Mouse (Mus musculus): Measurements from ENCODE around the gene Csn1s1. TPM values are rescaled to one million over a fixed set of nuclear protein-coding genes. Genes with fewer than 3 reads are reported as not detected.
A peak's percentile ranks its signal among the peaks of the same experiment; 100 is the strongest.

Csn1s1 gene
- total RNA-seq (2022): not detected

GRCm38 (mm10) chr5:87665908-87666307 lies at the start of gene Csn1s1:
TSS of gene Csn1s1 (plus strand) at chr5:87666208.
- no peak for DNase-seq

DNA sequence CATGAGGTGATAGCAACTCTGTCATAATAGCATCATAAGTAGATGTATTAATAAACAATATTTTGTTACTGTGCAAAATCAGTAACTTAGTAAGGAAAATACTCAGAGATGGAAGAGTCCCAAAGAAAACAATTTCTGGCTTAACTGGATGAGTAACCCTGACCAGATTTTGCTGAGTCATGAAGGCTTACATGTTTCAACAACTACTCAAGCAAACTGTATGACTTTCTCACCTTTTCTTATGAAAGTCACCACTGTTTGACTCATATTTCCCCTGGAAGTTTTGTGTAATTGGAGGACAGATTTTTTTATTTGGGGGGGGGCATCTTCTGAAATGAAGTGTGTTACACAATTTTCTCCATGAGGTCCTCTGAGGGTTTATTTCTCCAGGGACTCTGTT lies 43.3 kb upstream of the Csn1s1 start:
- DNase-seq: no peak

GRCm38 (mm10) chr5:87642787-87643186 lies 23.2 kb upstream of the Csn1s1 start:
- DNase-seq: peak; percentile 6

DNA sequence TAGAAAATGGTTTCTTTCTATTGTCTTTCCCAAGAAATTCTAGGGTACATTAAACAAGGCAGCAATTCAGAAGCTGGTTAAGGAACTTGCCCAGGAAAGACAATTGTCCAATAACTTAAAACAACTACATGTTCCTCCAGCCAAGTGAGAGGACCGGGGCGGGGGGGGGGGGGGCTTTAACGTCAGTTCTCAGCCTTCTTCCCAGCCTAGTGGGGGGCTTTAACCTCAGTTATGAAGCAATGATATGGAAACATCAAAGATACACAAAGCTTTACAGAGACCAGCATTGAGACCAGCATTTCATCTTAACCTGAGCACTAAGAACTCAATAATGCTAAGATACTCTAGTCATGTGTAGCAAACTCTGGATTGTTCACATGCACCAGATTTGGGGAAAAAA lies 33.5 kb downstream of the Csn1s1 start, which contains the start of gene Csn2:
Gene Csn2 (minus strand): TSS at position 101 of the 400 bp plus-strand sequence.
- DNase-seq: no peak

- no peak for DNase-seq
Observed at GRCm38 (mm10) chr5:87705891-87706290, 39.9 kb downstream of the Csn1s1 start.

Other genes starting within 250 kb of the Csn1s1 start
- under 1 TPM in 1 of 4 experiments, not detected in 3; 0.16 TPM for gene Ugt2b38, start 242.0 kb upstream of the Csn1s1 start, total RNA-seq (2022)
- under 1 TPM in 1 of 4 experiments, not detected in 3; 0.52 TPM for gene Ugt2a2, start 183.9 kb upstream of the Csn1s1 start, total RNA-seq (2022)
- not detected for gene Gm43638, start 179.4 kb upstream of the Csn1s1 start, total RNA-seq (2022)
- not detected for gene Ugt2a1, start 175.3 kb upstream of the Csn1s1 start, total RNA-seq (2022)
- not detected for gene Sult1b1, start 128.0 kb upstream of the Csn1s1 start, total RNA-seq (2022)
- gene Sult1d1, start 97.2 kb upstream of the Csn1s1 start, total RNA-seq (2022): under 1 TPM in 1 of 4 experiments, not detected in 3; 0.11 TPM
- gene Sult1e1, start 74.6 kb upstream of the Csn1s1 start, total RNA-seq (2022): 1 to 10 TPM in 3 of 4 experiments, under 1 TPM in 1; 0.98 to 5.8 (median 1.9) TPM
- not detected for gene Csn2, start 33.4 kb downstream of the Csn1s1 start, total RNA-seq (2022)
- gene Csn1s2a, start 108.4 kb downstream of the Csn1s1 start, total RNA-seq (2022): not detected
- not detected for gene Csn1s2b, start 141.9 kb downstream of the Csn1s1 start, total RNA-seq (2022)
- gene Prr27, start 159.5 kb downstream of the Csn1s1 start, total RNA-seq (2022): not detected
- not detected for gene Odam, start 218.8 kb downstream of the Csn1s1 start, total RNA-seq (2022)